Mouse (Mus musculus) macrophage (primary cell): ENCODE results near the gene Catsperd. TPM values are rescaled to one million over a fixed set of nuclear protein-coding genes. Genes with fewer than 3 reads are reported as not detected.

Source experiments
- H3K27ac ChIP-seq: fragments of 350-480 bp; formaldehyde crosslinking; 2 replicates; pipeline ENCODE4 v1.9.0; 2021
- H3K36me3 ChIP-seq: fragments of 350-480 bp; formaldehyde crosslinking; 2 replicates; pipeline ENCODE4 v1.9.0; 2021; ENCODE audit errors: inconsistent target
- H3K4me3 ChIP-seq: fragments of 350-480 bp; formaldehyde crosslinking; 2 replicates; pipeline ENCODE4 v1.9.0; 2021; ENCODE audit errors: inconsistent target
- H3K79me2 ChIP-seq: fragments of 350-480 bp; formaldehyde crosslinking; 2 replicates; pipeline ENCODE4 v1.9.0; 2021; ENCODE audit errors: inconsistent target
- WGBS: methylation state at CpG from one replicate; pipeline ENCODE4 v1.1.7; 2026; ENCODE audit warnings: inconsistent platforms; ENCODE audit not compliant: missing documents; 5-methylcytosine and 5-hydroxymethylcytosine counted together
- polyA plus RNA-seq: library from polyadenylated mRNA; stranded (reverse); fragments of 250-400 nt; gene quantifications from 3 replicates; pipeline ENCODE4 v1.2.4, GENCODE M21; 2018; ENCODE audit warnings: inconsistent platforms

The Catsperd gene
- polyA plus RNA-seq, 1 experiment from 2014 or later: not detected

DNA sequence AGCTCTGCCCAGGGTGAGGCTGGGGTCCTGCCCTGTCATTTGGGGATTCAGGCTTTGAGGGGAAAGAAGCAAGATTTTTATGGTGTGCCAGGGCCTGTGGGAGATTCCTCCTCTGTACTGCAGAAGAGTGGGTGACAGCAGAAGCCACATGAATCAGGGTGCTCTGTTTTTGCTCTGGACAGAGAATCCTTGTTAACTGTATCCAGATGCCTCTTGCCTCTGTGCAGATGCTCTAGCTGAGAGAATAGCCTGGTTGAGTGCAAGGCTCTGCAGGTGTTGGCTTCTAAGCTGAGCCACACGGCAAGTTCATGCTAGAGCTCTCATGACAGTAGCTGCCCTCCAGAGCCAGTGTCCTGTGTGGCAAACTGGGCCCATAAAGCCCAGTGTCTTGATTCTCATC is 65.5 kb downstream of the Catsperd start:
- peaks cover 75% of the 10 kb centered on the region for H3K36me3 ChIP-seq
- peaks cover 72% of the 10 kb centered on the region for H3K79me2 ChIP-seq
- 78% methylated on average over 1 of the region's 1 CpGs for WGBS

DNA sequence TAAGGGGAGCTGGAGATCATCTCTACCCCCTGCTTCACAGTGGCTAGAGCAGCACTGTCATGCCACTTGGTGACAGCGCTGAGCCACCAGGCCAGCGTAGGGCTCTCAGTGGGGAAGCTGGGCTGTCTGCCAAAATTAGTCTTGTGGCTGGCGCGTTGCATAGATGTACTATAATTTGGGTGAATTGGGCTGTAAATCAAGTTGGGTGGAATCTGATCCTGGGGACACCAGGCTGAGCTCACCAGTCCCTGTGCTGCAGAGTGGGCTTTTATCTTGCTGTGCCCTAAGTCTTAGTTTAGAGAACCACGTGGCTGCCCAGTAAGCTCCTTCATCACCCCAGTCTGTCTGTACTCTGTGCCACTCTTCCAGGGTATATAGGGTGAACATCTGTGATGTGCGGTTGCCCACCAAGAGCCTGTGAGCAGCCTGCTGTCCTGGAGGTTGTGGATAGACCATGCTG is 65.9 kb downstream of the Catsperd start:
- H3K36me3 ChIP-seq: peaks cover 75% of the 10 kb centered on the region
- no peak overlapping the region for H3K4me3 ChIP-seq
- H3K79me2 ChIP-seq: peaks cover 68% of the 10 kb centered on the region
- no peak overlapping the region for H3K27ac ChIP-seq
- 36% methylated on average over 6 of the region's 6 CpGs for WGBS

More for the DNA sequence above, 65.5 kb downstream of the Catsperd start:
- no peak overlapping the region for H3K4me3 ChIP-seq
- H3K27ac ChIP-seq: no peak overlapping the region

DNA sequence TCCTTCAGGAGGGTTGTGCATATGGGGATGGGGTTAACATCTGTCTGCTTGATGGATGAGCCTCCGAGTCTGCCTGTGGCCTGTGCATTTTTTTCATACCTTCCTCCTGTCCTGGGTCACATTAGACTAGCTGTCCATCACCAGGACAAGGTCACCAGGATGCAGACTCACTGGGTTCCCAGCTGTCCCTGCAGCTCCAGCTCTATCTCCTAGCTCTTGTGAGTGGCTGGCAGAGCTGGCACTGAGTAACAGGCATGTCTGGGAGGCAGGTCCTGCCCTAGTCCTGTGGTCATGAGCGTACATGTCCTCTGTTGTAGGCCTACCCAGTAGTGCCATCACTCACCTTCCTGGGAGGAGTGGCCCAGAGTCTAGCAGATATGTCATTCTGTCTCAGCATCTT is 72.5 kb downstream of the Catsperd start:
- H3K27ac ChIP-seq: no peak overlapping the region
- 88% methylated on average over 2 of the region's 2 CpGs for WGBS
- peaks cover 88% of the 10 kb centered on the region for H3K36me3 ChIP-seq
- no peak overlapping the region for H3K4me3 ChIP-seq
- peaks cover 2% of the 10 kb centered on the region; the same call in 1 of the 2 replicates for H3K79me2 ChIP-seq

DNA sequence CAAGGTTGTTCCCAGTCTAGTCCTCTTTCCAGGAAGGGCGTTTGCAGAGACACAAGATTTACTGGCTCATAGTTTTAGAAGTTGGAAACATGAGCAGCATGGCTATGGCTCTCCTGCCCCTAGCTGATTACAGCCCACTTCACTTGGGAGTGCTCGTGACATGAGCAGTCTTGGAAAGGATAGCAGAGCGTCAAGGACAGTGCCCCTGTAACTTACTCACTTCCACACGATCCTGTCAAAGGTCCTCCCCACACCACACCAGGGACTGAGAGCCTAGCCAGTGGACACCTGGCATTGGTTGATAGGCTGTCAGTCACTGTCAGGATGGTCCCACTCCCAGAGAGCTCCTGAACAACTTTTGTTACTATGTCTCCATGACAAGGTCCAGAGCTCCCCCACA is 75.1 kb downstream of the Catsperd start:
- H3K4me3 ChIP-seq: no peak overlapping the region
- H3K36me3 ChIP-seq: peaks cover 91% of the 10 kb centered on the region
- 93% methylated on average over 4 of the region's 4 CpGs for WGBS
- H3K27ac ChIP-seq: no peak overlapping the region
- H3K79me2 ChIP-seq: no peaks in the 10 kb centered on the region

DNA sequence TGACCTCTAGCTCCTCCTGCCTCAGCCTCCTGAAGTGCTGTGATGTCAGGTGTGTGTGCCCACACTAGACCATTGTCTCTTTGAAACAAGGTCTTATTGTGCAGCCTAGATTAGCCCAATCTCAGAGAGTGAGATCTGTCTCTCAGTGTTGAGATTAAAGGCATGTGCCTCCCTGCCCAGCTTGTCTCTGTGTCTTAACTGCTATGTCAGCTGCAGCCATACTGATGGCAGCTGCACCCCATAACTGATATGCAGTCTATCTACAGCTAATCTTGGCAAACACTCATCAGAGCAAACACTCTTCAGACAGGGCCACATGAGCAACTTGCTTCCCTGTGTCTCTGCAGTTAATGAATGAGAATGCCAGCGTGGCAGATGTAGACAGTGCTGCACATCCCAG is 78.6 kb downstream of the Catsperd start:
- WGBS: 71% methylated on average over 1 of the region's 1 CpGs
- Histone ChIP-seq H3K79me2 (no peaks in the 10 kb centered on the region), H3K4me3 (no peak overlapping the region), H3K27ac (no peak overlapping the region), H3K36me3 (peaks cover 90% of the 10 kb centered on the region)

DNA sequence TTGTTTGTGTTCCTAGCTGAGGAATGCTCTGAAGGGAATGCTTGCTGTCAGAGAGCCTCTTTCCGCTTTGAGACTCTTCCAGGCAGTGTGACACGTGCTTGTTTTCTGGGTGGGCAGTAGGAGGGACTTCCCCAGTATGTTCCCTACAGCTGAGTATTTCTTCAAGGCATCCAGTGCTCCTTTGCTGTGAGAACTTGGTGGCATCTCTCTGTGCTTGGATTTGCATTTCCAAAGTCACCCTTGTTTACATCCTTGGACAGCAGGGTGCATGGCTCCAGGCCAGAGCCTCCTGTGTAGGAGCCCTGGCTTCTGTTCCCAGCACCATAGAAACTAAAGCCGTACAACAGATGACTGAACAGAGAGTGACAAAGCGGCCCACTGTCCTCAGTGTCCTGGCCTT is 80.7 kb downstream of the Catsperd start:
- no peak overlapping the region for H3K27ac ChIP-seq
- H3K36me3 ChIP-seq: peaks cover 79% of the 10 kb centered on the region
- 100% methylated on average over 4 of the region's 4 CpGs for WGBS

DNA sequence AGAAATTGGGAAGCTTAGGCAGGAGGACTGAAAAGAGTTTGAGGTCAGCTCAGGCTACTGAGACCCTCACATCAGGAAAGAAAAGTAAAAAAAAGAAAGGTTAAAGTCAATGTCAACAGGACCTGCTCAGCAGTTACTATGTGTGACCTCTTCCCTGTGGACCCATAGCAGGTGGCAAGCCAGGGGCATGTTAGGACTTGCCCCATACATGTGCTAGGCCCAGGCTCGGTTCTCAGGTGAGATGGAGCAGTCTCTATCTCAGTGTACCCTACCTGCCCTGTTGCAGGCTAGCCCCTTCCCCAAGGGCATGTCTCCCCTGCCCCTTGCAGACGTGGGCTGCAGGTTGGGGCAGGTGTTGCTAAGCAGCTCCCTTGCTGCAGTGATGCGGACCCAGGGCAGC is 81.8 kb downstream of the Catsperd start:
- WGBS: 85% methylated on average over 3 of the region's 3 CpGs
- H3K4me3 ChIP-seq: no peak overlapping the region
- no peaks in the 10 kb centered on the region for H3K79me2 ChIP-seq
- H3K27ac ChIP-seq: no peak overlapping the region
- H3K36me3 ChIP-seq: peaks cover 71% of the 10 kb centered on the region

More for the DNA sequence above, 80.7 kb downstream of the Catsperd start:
- no peak overlapping the region for H3K4me3 ChIP-seq
- no peaks in the 10 kb centered on the region for H3K79me2 ChIP-seq

Other genes starting within 250 kb of the Catsperd start
- gene Ptprs, start 151.7 kb upstream of the Catsperd start, polyA plus RNA-seq: 13.0 to 25.1 TPM (median 19.4 TPM) in 3 replicates
- not detected in 3 replicates for gene Znrf4, start 115.7 kb upstream of the Catsperd start, polyA plus RNA-seq
- 0.11 to 0.21 TPM in 2 of 3 replicates, not detected in the other for gene Gm20219, start 73.8 kb upstream of the Catsperd start, polyA plus RNA-seq
- gene Safb2, start 43.6 kb upstream of the Catsperd start, polyA plus RNA-seq: 63.5 to 115 TPM (median 92.8 TPM) in 3 replicates
- 51.7 to 66.4 TPM (median 57.5 TPM) in 3 replicates for gene Safb, start 43.3 kb upstream of the Catsperd start, polyA plus RNA-seq
- 47.7 to 86.1 TPM (median 67.9 TPM) in 3 replicates for gene 2410015M20Rik, start 18.4 kb upstream of the Catsperd start, polyA plus RNA-seq
- 397 to 1,686 TPM (median 1,348 TPM) in 3 replicates for gene Rpl36, start 14.7 kb upstream of the Catsperd start, polyA plus RNA-seq
- 25.9 to 34.1 TPM (median 32.5 TPM) in 3 replicates for gene Lonp1, start 1.3 kb upstream of the Catsperd start, polyA plus RNA-seq
- 29.0 to 44.8 TPM (median 40.5 TPM) in 3 replicates for gene Ranbp3, start 45.2 kb downstream of the Catsperd start, polyA plus RNA-seq
- gene Ndufa11, start 89.6 kb downstream of the Catsperd start, polyA plus RNA-seq: 42.6 to 135 TPM (median 106 TPM) in 3 replicates
- gene Vmac, start 89.9 kb downstream of the Catsperd start, polyA plus RNA-seq: 4.5 to 9.8 TPM (median 5.3 TPM) in 3 replicates
- gene Nrtn, start 129.4 kb downstream of the Catsperd start, polyA plus RNA-seq: not detected in 3 replicates
- 9.0 to 14.0 TPM (median 11.4 TPM) in 3 replicates for gene Dus3l, start 136.6 kb downstream of the Catsperd start, polyA plus RNA-seq
- not detected in 3 replicates for gene Prr22, start 142.1 kb downstream of the Catsperd start, polyA plus RNA-seq
- gene Rfx2, start 202.9 kb downstream of the Catsperd start, polyA plus RNA-seq: 0.11 TPM in 2 of 3 replicates, not detected in the other
- gene Acsbg2, start 246.3 kb downstream of the Catsperd start, polyA plus RNA-seq: not detected in 3 replicates
- gene 1700061G19Rik, start 247.3 kb downstream of the Catsperd start, polyA plus RNA-seq: 0.07 TPM in 1 of 3 replicates, not detected in the others